Mouse (Mus musculus): ENCODE measurements at regions not wholly inside any gene's neighbourhood (a gene's known extent, or its start where the extent isn't known, plus 50 kb on each side); places are given as distances from the start of the nearest gene placed in this dataset.
A peak's percentile ranks its signal among the peaks of the same experiment; 100 is the strongest.

DNA sequence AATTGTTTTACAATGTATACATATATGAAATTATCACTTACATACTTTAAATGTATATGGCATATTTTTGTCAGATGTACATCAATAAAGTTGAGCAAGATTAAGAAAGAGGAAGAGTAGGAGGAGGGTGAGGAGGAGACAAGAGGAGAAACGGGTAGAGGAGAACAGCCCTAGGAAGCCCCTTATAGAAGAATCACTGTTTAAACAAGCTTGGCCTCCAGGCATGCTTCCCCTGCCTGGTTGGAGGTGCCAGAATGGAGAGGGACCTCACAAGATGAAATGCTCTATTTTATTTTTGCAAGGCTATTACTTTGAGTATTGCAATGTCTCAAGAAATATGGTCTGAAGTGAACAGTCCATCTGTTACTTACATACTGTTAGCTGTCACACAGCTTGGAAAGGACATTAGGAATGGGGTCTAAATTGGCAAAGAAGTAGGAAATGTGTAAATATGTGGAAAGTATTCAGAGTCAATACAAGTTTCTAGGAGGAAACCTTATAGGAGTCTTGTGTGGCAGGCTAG, 352.1 kb upstream of the Thbs1 start:
- Histone ChIP-seq H3K9me3 (replicated peaks; ENCODE audit: low read length) (no peaks in the 10 kb centered on the region), H3K4me1 (replicated peaks; ENCODE audit: insufficient read depth, low read length) (no peaks in the 10 kb centered on the region), H3K9ac (ENCODE audit: low read depth, low read length) (no peak overlapping the region), H3K4me3 (replicated peaks; ENCODE audit: low read depth, low read length) (no peak overlapping the region), H3K27ac (no peak overlapping the region), H3K4me2 (ENCODE audit: low read length) (no peak overlapping the region), H3K27me3 (ENCODE audit: insufficient read depth, low read length) (no peaks in the 10 kb centered on the region), H3K36me3 (ENCODE audit: insufficient read depth, low read length) (no peaks in the 10 kb centered on the region)
- TF ChIP-seq CTCF (IDR thresholded peaks at IDR 0.05; ENCODE audit: low read depth) = no peak
- ATAC-seq (replicated peaks; ENCODE audit: low FRiP score, low read depth) (no peak), DNase-seq (ENCODE audit: low spot score) (peak; percentile 34)
- WGBS = 69% methylated on average over 1 of the region's 1 CpGs

DNA sequence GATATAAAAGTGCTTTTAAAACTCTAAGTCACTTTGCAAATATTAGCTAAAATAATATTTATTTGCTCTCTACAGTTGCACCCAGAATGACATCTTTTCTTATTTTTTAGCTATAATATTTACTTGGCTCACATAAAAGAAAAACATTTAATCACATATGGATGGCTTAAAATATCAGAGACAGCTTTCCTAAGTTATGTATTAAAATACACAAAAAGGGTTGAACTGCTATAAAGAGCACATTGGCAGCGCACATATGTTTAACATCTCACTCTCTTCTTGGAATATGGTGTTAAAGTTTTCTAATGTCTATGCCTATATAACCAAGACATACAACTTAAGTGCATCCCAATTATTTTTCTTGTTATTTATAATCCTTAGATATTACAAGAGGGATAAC, 348.0 kb upstream of the Thbs1 start:
- Histone ChIP-seq H3K4me3 (replicated peaks; ENCODE audit: low read depth, low read length) (no peak overlapping the region), H3K4me2 (ENCODE audit: low read length) (no peak overlapping the region), H3K9me3 (replicated peaks; ENCODE audit: low read length) (no peaks in the 10 kb centered on the region), H3K4me1 (replicated peaks; ENCODE audit: insufficient read depth, low read length) (no peaks in the 10 kb centered on the region), H3K36me3 (ENCODE audit: insufficient read depth, low read length) (no peaks in the 10 kb centered on the region), H3K27me3 (ENCODE audit: insufficient read depth, low read length) (no peaks in the 10 kb centered on the region), H3K9ac (ENCODE audit: low read depth, low read length) (no peak overlapping the region), H3K27ac (no peak overlapping the region)
- DNase-seq (ENCODE audit: low spot score) (peak; percentile 61), ATAC-seq (replicated peaks; ENCODE audit: low FRiP score, low read depth) (no peak)
- no peak for TF ChIP-seq CTCF (IDR thresholded peaks at IDR 0.05; ENCODE audit: low read depth)
- WGBS = 80% methylated on average over 1 of the region's 1 CpGs

DNA sequence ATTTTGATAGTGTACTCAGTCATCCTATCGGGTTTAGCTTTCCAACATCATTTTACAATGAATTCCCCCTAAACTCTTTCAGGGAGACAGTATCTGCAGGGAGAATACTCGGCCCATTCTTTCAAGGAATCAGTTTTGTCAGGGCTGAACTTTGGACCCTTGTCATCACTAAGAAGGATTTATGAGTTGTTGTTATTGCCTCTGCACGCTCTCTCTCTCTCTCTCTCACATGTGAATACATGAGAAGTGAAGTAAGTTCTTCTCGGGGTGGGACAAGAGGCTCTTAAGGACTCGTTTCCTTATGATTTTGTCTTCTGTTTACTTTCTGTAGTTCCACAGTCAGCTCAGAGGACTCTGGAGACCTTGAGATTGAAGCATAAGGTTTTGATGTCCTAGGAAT, 346.1 kb upstream of the Thbs1 start:
- DNase-seq (ENCODE audit: low spot score) = no peak
- no peak for TF ChIP-seq CTCF (IDR thresholded peaks at IDR 0.05; ENCODE audit: low read depth)
- Histone ChIP-seq H3K9ac (ENCODE audit: low read depth, low read length) (no peak overlapping the region), H3K4me2 (ENCODE audit: low read length) (no peak overlapping the region), H3K4me3 (replicated peaks; ENCODE audit: low read depth, low read length) (no peak overlapping the region), H3K9me3 (replicated peaks; ENCODE audit: low read length) (no peaks in the 10 kb centered on the region), H3K27me3 (ENCODE audit: insufficient read depth, low read length) (no peaks in the 10 kb centered on the region), H3K36me3 (ENCODE audit: insufficient read depth, low read length) (no peaks in the 10 kb centered on the region), H3K27ac (no peak overlapping the region), H3K4me1 (replicated peaks; ENCODE audit: insufficient read depth, low read length) (no peaks in the 10 kb centered on the region)
- ATAC-seq (replicated peaks; ENCODE audit: low FRiP score, low read depth) = no peak
- WGBS = 66% methylated on average over 5 of the region's 5 CpGs

- no peak for ATAC-seq (replicated peaks; ENCODE audit: low FRiP score, low read depth)
- Histone ChIP-seq H3K36me3 (ENCODE audit: insufficient read depth, low read length) (no peaks in the 10 kb centered on the region), H3K4me3 (replicated peaks; ENCODE audit: low read depth, low read length) (no peak overlapping the region), H3K27ac (no peak overlapping the region), H3K9me3 (replicated peaks; ENCODE audit: low read length) (no peaks in the 10 kb centered on the region), H3K4me1 (replicated peaks; ENCODE audit: insufficient read depth, low read length) (no peaks in the 10 kb centered on the region), H3K4me2 (ENCODE audit: low read length) (no peak overlapping the region), H3K27me3 (ENCODE audit: insufficient read depth, low read length) (no peaks in the 10 kb centered on the region), H3K9ac (ENCODE audit: low read depth, low read length) (no peak overlapping the region)
- WGBS = 64% methylated on average over 3 of the region's 3 CpGs
- no peak for DNase-seq (ENCODE audit: low spot score)
- no peak for TF ChIP-seq CTCF (IDR thresholded peaks at IDR 0.05; ENCODE audit: low read depth)
Measured at GRCm38 (mm10) chr2:117766450-117766849, 345.2 kb upstream of the Thbs1 start.

GRCm38 (mm10) chr2:117769402-117770114, 342.1 kb upstream of the Thbs1 start:
- H3K27ac ChIP-seq = 0 out of 2 replicates have a peak overlapping the region, but pooled peaks have one; percentile 10
- DNase-seq (ENCODE audit: low spot score) = peak; percentile 76

GRCm38 (mm10) chr2:117770115-117770485, 341.6 kb upstream of the Thbs1 start:
- Histone ChIP-seq H3K9me3 (replicated peaks; ENCODE audit: low read length) (no peaks in the 10 kb centered on the region), H3K9ac (ENCODE audit: low read depth, low read length) (no peak overlapping the region), H3K27me3 (ENCODE audit: insufficient read depth, low read length) (no peaks in the 10 kb centered on the region), H3K4me2 (ENCODE audit: low read length) (no peak overlapping the region), H3K4me1 (replicated peaks; ENCODE audit: insufficient read depth, low read length) (no peaks in the 10 kb centered on the region), H3K36me3 (ENCODE audit: insufficient read depth, low read length) (no peaks in the 10 kb centered on the region), H3K27ac (0 out of 2 replicates have a peak overlapping the region, but pooled peaks have one; percentile 26), H3K4me3 (replicated peaks; ENCODE audit: low read depth, low read length) (no peak overlapping the region)
- ATAC-seq (replicated peaks; ENCODE audit: low FRiP score, low read depth) (no peak), DNase-seq (ENCODE audit: low spot score) (no peak)
- TF ChIP-seq CTCF (IDR thresholded peaks at IDR 0.05; ENCODE audit: low read depth) = no peak
- 63% methylated on average over 3 of the region's 3 CpGs for WGBS

More at GRCm38 (mm10) chr2:117769402-117770114, 342.1 kb upstream of the Thbs1 start:
- Histone ChIP-seq H3K4me1 (replicated peaks; ENCODE audit: insufficient read depth, low read length) (no peaks in the 10 kb centered on the region), H3K27me3 (ENCODE audit: insufficient read depth, low read length) (no peaks in the 10 kb centered on the region), H3K4me2 (ENCODE audit: low read length) (no peak overlapping the region), H3K36me3 (ENCODE audit: insufficient read depth, low read length) (no peaks in the 10 kb centered on the region), H3K9ac (ENCODE audit: low read depth, low read length) (no peak overlapping the region), H3K9me3 (replicated peaks; ENCODE audit: low read length) (no peaks in the 10 kb centered on the region), H3K4me3 (replicated peaks; ENCODE audit: low read depth, low read length) (no peak overlapping the region)
- TF ChIP-seq CTCF (IDR thresholded peaks at IDR 0.05; ENCODE audit: low read depth) = no peak
- no peak for ATAC-seq (replicated peaks; ENCODE audit: low FRiP score, low read depth)
- 47% methylated on average over 7 of the region's 7 CpGs for WGBS

Data from kidney, postnatal 0 days (tissue).